Mouse (Mus musculus) stomach, postnatal 0 days (tissue): ENCODE measurements around the gene Tet3.

Source experiments
- CTCF ChIP-seq: IDR thresholded peaks from 2 replicates; pipeline ENCODE4 v1.5.1; 2016; ENCODE audit warnings: antibody characterized with exemption, low read depth, mild to moderate bottlenecking, moderate library complexity
- EP300 ChIP-seq: optimal IDR thresholded peaks from 2 replicates; pipeline ENCODE3; 2016; ENCODE audit warnings: antibody characterized with exemption

DNA sequence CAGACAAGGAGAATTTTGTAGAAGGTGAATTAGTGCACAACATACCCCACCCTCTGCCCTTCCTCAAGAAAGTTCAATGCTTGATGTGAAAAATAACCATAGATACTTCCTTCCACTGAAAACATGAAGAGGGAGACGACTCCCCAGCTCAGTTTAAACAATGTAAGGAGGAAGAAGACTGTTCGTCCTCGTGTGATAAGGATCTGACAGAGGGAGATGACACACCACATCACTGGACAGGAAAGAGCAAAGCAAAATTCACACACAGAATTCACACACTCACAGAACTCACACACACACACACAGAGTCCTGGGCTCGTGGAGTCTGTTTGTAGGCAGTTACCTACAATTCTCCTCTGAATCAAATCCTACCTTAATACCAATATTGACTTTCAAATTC, 31.7 kb upstream of the Tet3 start:
- TF ChIP-seq CTCF (no peak), EP300 (no peak)
